Mouse (Mus musculus) liver, embryonic 14.5 days (tissue): Measurements from ENCODE around the gene Anp32a. TPM values are rescaled to one million over a fixed set of nuclear protein-coding genes. Genes with fewer than 3 reads are reported as not detected.
A peak's percentile ranks its signal among the peaks of the same experiment; 100 is the strongest.

Experiments
- ATAC-seq: fragments of 200-750 bp; cut with Nextera tagmentation; 2 replicates; pipeline ENCODE4 v1.8.0; 2017; ENCODE audit warnings: moderate number of reproducible peaks, mild to moderate bottlenecking, moderate library complexity; ENCODE audit not compliant: insufficient read depth
- DNase-seq, 3 experiments: peaks; one replicate each; pipeline ENCODE4 v3.0.0-alpha.2; 2012 to 2013; ENCODE audit warnings: low read depth in 3 of 3, low spot score in 3 of 3
- H3K27ac ChIP-seq: fragments of 300-500 bp; sonication (generic); 2 replicates; pipeline ENCODE4 v1.5.1; 2014; ENCODE audit warnings: moderate library complexity, mild to moderate bottlenecking, control low read depth, inconsistent platforms
- H3K27me3 ChIP-seq: fragments of 300-500 bp; sonication (generic); 2 replicates; pipeline ENCODE4 v1.6.1; 2014; ENCODE audit warnings: mild to moderate bottlenecking, low read length, moderate library complexity; ENCODE audit not compliant: control insufficient read depth, insufficient read depth
- H3K36me3 ChIP-seq: fragments of 300-500 bp; sonication (generic); replicated peaks from 2 replicates; pipeline ENCODE4 v1.6.1; 2014; ENCODE audit warnings: low read depth; ENCODE audit not compliant: control insufficient read depth, insufficient read depth
- H3K4me1 ChIP-seq, 2 experiments: fragments of 200-500 bp in 1 of 2; fragments of 300-500 bp in 1 of 2; sonication (generic) in 1 of 2; replicated peaks; 2 replicates each; pipeline ENCODE4 v1.6.1; 2012 to 2014; ENCODE audit warnings: antibody characterized with exemption in 1 of 2, inconsistent platforms in 1 of 2, low read length in 1 of 2; ENCODE audit not compliant: control insufficient read depth in 2 of 2, insufficient read depth in 2 of 2
- H3K4me2 ChIP-seq: fragments of 300-500 bp; sonication (generic); 2 replicates; pipeline ENCODE4 v1.6.1; 2014; ENCODE audit warnings: low read depth, mild to moderate bottlenecking, control low read depth, moderate library complexity
- H3K4me3 ChIP-seq, 2 experiments: fragments of 200-500 bp in 1 of 2; fragments of 300-500 bp in 1 of 2; sonication (generic) in 1 of 2; 2 replicates each; pipeline ENCODE4 v1.5.1; 2012 to 2014; ENCODE audit warnings: low read depth in 2 of 2, low read length in 2 of 2, mild to moderate bottlenecking in 2 of 2, control low read depth in 1 of 2, inconsistent platforms in 1 of 2, moderate library complexity in 1 of 2; ENCODE audit not compliant: insufficient read depth in 1 of 2
- H3K9ac ChIP-seq: fragments of 300-500 bp; sonication (generic); replicated peaks from 2 replicates; pipeline ENCODE4 v1.6.1; 2014; ENCODE audit warnings: mild to moderate bottlenecking, control low read depth, moderate library complexity
- H3K9me3 ChIP-seq: fragments of 300-500 bp; sonication (generic); 2 replicates; pipeline ENCODE4 v1.6.1; 2016; ENCODE audit warnings: low read length, mixed read lengths; ENCODE audit not compliant: control insufficient read depth
- CTCF ChIP-seq: IDR thresholded peaks from 2 replicates; pipeline ENCODE4 v1.5.1; 2016; ENCODE audit warnings: antibody characterized with exemption, low read depth, control low read depth
- EP300 ChIP-seq: IDR thresholded peaks from 2 replicates; pipeline ENCODE4 v1.6.1; 2016; ENCODE audit warnings: antibody characterized with exemption, low read depth
- WGBS: fragments of 180-500 bp; shearing (Covaris S2); extraction: QIAGEN DNeasy Blood & Tissue Kit; methylation state at CpG from one replicate; pipeline ENCODE4 v1.1.7; 2014; ENCODE audit not compliant: insufficient replicate concordance; 5-methylcytosine and 5-hydroxymethylcytosine counted together
- polyA plus RNA-seq, 2 experiments: library from polyadenylated mRNA; depleted of rRNA in 1 of 2; stranded (reverse) in 1 of 2; unstranded in 1 of 2; fragments of >200 nt; fragmentation: Nextera tagmentation in 1 of 2; extraction: Ambion mirVana in 1 of 2; gene quantifications; 2 replicates each; pipeline versions ENCODE4 v1.2.1 to v1.2.3; 2012 to 2014

Anp32a gene
- polyA plus RNA-seq (2012; rRNA removed) (56.1 and 240 TPM in 2 replicates), polyA plus RNA-seq (2014; fragmentation: Nextera tagmentation; extraction: Ambion mirVana) (54.3 and 54.7 TPM in 2 replicates)

- H3K27me3 ChIP-seq: no peaks in the 10 kb centered on the region; the same call in 1 of the 2 replicates
These were observed at the start of gene Anp32a for GRCm38 (mm10) chr9:62341123-62341486. Anp32a (plus strand) TSS chr9:62341293.

DNA sequence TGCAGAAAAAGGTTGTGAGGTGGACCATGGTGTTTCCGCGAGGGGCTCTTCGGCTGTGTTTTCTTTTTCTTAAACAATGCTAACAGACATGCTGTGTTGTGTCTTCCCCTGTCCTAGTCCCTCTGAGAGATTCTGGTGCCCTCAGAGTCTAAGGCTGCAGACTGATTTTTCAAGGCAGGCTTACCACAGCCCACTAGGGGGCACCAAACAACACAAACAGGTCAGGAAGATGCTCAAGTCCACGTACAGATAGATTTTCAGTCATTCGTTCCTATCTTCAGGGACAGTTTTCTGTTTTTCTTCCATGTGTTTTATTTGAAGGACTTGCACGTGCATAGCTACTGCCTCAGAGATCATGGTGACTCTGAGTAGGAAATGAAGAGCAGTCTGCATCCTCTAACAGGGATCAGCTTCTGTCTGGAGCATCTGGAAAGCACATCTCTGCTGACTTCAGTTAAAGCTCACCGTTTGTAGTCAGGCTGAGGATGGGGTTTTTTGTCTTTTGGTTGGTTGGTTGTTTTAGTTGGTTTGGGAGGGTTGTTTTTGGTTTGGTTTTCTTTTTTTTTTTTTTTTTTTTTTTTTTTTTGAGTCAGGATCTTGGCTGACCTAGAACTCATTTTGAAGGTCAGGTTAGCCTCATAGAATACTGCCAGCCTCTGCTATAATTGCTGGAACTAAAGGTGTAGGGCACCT, 45.9 kb upstream of the Anp32a start:
- peak; percentile 51 to 55 (median 55) for DNase-seq
- Histone ChIP-seq H3K9ac (no peak overlapping the region), H3K27ac (no peak overlapping the region), H3K4me1 (no peaks in the 10 kb centered on the region), H3K4me3 (no peak overlapping the region), H3K36me3 (no peaks in the 10 kb centered on the region), H3K9me3 (no peaks in the 10 kb centered on the region), H3K4me2 (no peak overlapping the region), H3K27me3 (no peaks in the 10 kb centered on the region)
- no peak for ATAC-seq
- TF ChIP-seq EP300: no peak
- TF ChIP-seq CTCF: peak; percentile 88
- WGBS: 18% methylated on average over 7 of the region's 7 CpGs

More at GRCm38 (mm10) chr9:62341123-62341486, at the start of gene Anp32a:
- Histone ChIP-seq H3K9me3 (no peaks in the 10 kb centered on the region), H3K4me1 (peaks cover 8 to 21% of the 10 kb centered on the region in 2 experiments), H3K9ac (peak within 1 kb of the TSS; percentile 90), H3K4me2 (peak within 1 kb of the TSS; percentile 97), H3K36me3 (no peaks in the 10 kb centered on the region), H3K4me3 (peak within 1 kb of the TSS; percentile 71 to 97), H3K27ac (peak within 1 kb of the TSS; percentile 76)
- DNase-seq (peak; percentile 93 to 94 (median 93)), ATAC-seq (peak; percentile 85)
- WGBS: 0% methylated on average over 34 of the region's 34 CpGs
- no peak for TF ChIP-seq CTCF
- TF ChIP-seq EP300: peak; percentile 70

DNA sequence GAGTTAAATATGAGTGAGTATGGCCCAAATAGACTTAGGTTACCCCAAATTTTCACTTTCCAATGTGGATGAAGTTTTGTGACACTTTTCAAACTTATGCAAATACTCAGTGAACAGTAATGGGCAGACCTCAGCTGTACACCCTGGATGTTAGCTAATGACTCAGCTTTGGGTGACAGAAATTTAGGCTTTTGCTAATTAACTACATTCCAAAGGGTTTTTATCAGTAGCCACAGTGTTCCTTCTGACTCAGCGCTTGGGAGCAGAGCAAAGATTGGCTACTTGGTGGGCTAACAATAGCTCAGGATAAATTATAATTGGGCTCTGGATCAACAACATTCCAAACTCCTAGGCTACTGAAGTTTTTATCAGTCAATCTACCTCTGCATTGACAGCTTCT, 44.2 kb upstream of the Anp32a start:
- H3K4me2 ChIP-seq: no peak overlapping the region
- H3K9me3 ChIP-seq: no peaks in the 10 kb centered on the region
- WGBS: 81% methylated on average over 1 of the region's 1 CpGs
- no peak for DNase-seq
- no peak for ATAC-seq
- H3K27ac ChIP-seq: no peak overlapping the region
- H3K4me1 ChIP-seq: no peaks in the 10 kb centered on the region
- H3K4me3 ChIP-seq: no peak overlapping the region
- H3K36me3 ChIP-seq: no peaks in the 10 kb centered on the region
- no peak for TF ChIP-seq EP300
- TF ChIP-seq CTCF: no peak
- H3K27me3 ChIP-seq: no peaks in the 10 kb centered on the region
- H3K9ac ChIP-seq: no peak overlapping the region

DNA sequence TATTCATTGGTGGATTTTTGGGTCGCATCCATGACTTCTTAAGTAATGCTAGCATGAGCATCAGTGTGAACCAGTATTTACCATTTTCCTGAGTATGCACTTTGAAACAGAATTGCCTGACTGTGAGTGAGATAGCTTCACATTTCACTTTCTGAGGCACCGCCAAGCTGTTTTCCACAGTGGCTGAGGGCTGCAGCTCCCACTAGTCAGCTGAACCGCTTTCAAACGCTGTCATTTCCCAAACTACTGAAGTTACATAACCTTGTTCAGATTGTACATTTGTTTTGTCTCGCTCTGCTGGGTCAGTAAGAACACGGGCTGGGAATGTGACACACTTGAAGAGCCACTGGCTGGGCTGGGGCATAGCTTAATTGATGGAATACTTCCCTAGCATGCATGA, 25.5 kb upstream of the Anp32a start:
- Histone ChIP-seq H3K36me3 (no peaks in the 10 kb centered on the region), H3K27ac (no peak overlapping the region), H3K9ac (no peak overlapping the region), H3K4me1 (no peaks in the 10 kb centered on the region), H3K9me3 (no peaks in the 10 kb centered on the region), H3K4me3 (no peak overlapping the region), H3K4me2 (no peak overlapping the region), H3K27me3 (no peaks in the 10 kb centered on the region)
- WGBS: 79% methylated on average over 6 of the region's 6 CpGs
- DNase-seq (no peak), ATAC-seq (no peak)
- TF ChIP-seq EP300 (no peak), CTCF (no peak)

DNA sequence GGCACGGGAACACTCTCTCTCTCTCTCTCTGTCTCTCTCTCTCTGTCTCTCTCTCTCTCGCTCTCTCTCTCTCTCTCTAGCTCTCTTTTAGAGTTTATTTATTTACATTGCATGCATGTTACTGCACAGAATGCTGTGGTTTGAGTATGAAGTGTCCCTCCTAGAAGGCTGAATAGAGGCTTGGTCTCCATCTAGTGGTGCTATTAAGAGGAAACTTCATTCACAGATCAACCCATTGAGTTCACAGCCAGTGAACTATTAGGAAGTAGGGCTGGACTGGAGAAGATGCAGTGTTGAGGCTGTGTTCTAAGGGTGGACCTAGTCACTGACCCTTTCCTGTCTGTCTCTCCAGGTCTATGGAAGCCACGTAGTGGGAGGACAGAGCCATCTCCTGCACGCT, 22.4 kb upstream of the Anp32a start:
- DNase-seq (no peak), ATAC-seq (no peak)
- 65% methylated on average over 4 of the region's 4 CpGs for WGBS
- H3K4me3 ChIP-seq: no peak overlapping the region
- no peaks in the 10 kb centered on the region for H3K27me3 ChIP-seq
- no peaks in the 10 kb centered on the region for H3K36me3 ChIP-seq
- no peak overlapping the region for H3K27ac ChIP-seq
- H3K9ac ChIP-seq: no peak overlapping the region
- H3K4me1 ChIP-seq: no peaks in the 10 kb centered on the region
- H3K9me3 ChIP-seq: no peaks in the 10 kb centered on the region
- TF ChIP-seq CTCF: no peak
- TF ChIP-seq EP300: no peak
- no peak overlapping the region for H3K4me2 ChIP-seq
